Mouse (Mus musculus) limb, embryonic 14.5 days (tissue): Measurements from ENCODE around the gene Sv2c. TPM values are rescaled to one million over a fixed set of nuclear protein-coding genes. Genes with fewer than 3 reads are reported as not detected.

Experiments used
- ATAC-seq: fragments of 200-750 bp; cut with Nextera tagmentation; 2 replicates; pipeline ENCODE4 v1.8.0; 2017; ENCODE audit warnings: low read depth, moderate number of reproducible peaks, moderate TSS enrichment; ENCODE audit not compliant: low FRiP score
- DNase-seq: peaks from one replicate; pipeline ENCODE4 v3.0.0-alpha.2; 2015; ENCODE audit warnings: low spot score
- H3K27ac ChIP-seq: fragments of 300-500 bp; sonication (generic); replicated peaks from 2 replicates; pipeline ENCODE4 v1.5.1; 2014; ENCODE audit warnings: low read depth, mild to moderate bottlenecking, low read length, moderate library complexity, mixed read lengths
- H3K27me3 ChIP-seq: fragments of 300-500 bp; sonication (generic); 2 replicates; pipeline ENCODE4 v1.6.1; 2014; ENCODE audit warnings: low read length, mixed read lengths; ENCODE audit not compliant: control insufficient read depth, insufficient read depth
- H3K36me3 ChIP-seq: fragments of 300-500 bp; sonication (generic); 2 replicates; pipeline ENCODE4 v1.6.1; 2014; ENCODE audit warnings: mild to moderate bottlenecking, low read length, moderate library complexity, mixed read lengths; ENCODE audit not compliant: control insufficient read depth, insufficient read depth
- H3K4me1 ChIP-seq: fragments of 300-500 bp; sonication (generic); 2 replicates; pipeline ENCODE4 v1.6.1; 2014; ENCODE audit warnings: antibody characterized with exemption, low read length, mixed read lengths; ENCODE audit not compliant: control insufficient read depth, insufficient read depth
- H3K4me2 ChIP-seq: fragments of 300-500 bp; sonication (generic); replicated peaks from 2 replicates; pipeline ENCODE4 v1.6.1; 2014; ENCODE audit warnings: low read depth, mild to moderate bottlenecking, low read length, moderate library complexity; ENCODE audit not compliant: severe bottlenecking
- H3K4me3 ChIP-seq: fragments of 300-500 bp; sonication (generic); replicated peaks from 2 replicates; pipeline ENCODE4 v1.5.1; 2014; ENCODE audit warnings: low read length
- H3K9ac ChIP-seq: fragments of 300-500 bp; sonication (generic); 2 replicates; pipeline ENCODE4 v1.6.1; 2014; ENCODE audit warnings: mild to moderate bottlenecking, low read depth, low read length, moderate library complexity; ENCODE audit not compliant: severe bottlenecking
- H3K9me3 ChIP-seq: fragments of 300-500 bp; sonication (generic); 2 replicates; pipeline ENCODE4 v1.6.1; 2016; ENCODE audit warnings: low read length; ENCODE audit not compliant: control insufficient read depth
- POLR2A ChIP-seq: fragments of 200-500 bp; IDR thresholded peaks from 2 replicates; pipeline ENCODE4 v1.8.0; 2012; ENCODE audit warnings: inconsistent platforms, mild to moderate bottlenecking, moderate library complexity, borderline replicate concordance; ENCODE audit not compliant: insufficient read depth, insufficient read length; ENCODE audit errors: extremely low read depth
- WGBS: fragments of 180-500 bp; shearing (Covaris S2); extraction: QIAGEN DNeasy Blood & Tissue Kit; methylation state at CpG from one replicate; pipeline ENCODE4 v1.1.7; 2014; 5-methylcytosine and 5-hydroxymethylcytosine counted together
- polyA plus RNA-seq, 2 experiments: library from polyadenylated mRNA; depleted of rRNA in 1 of 2; stranded (reverse) in 1 of 2; unstranded in 1 of 2; fragments of >200 nt; fragmentation: Nextera tagmentation in 1 of 2; extraction: Ambion mirVana in 1 of 2; gene quantifications; 2 replicates each; pipeline versions ENCODE4 v1.2.1 to v1.2.3; 2012 to 2014

Gene Sv2c
- polyA plus RNA-seq, 2 experiments: 1.3 to 1.5 TPM

DNA sequence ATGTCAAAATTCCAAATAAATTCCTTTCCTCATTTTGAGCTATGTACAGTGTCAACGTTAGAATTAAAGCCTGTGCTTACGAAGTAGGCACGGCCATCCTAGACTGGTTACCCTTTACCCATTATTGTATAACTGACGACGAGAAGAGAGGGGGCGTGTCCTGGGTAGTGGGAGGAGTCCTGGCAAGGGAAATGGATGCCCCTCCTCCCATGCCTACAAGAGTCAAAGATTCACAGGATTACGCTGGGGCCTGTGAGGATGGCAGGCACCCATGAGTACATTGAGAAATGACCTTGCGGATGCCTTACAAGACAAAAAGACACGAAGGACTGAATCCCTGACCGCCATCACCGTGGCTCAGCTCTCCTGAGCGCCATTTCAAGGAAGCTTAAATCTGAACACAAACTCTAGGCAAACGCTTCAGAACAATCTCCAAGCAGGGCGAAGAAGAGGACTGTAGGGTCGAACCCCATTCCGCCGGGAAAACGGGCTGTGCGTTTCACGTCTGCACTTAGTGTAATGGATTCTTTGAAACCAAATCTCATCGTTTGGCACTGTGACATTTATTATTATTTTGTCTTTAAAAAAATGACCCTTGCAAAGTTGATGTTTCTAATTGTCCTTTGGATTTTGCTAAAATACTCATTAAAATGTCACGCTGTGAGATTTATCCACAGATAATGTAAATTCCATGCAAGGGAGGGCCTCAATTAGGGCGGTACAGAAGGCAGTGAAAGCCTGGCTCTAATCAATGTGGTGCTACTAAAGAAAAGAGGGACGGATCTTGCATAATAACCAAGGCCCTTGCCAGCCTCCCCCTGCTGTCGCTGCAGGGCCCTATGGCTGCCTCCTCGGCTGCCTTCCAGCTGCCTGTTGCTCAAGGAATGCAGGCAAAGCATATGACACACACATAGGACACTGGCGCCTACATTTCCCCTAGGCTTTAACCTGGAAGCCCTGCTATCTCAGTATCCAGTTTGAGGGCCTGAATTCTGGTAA is 137.4 kb downstream of the Sv2c start:
- H3K4me1 ChIP-seq: no peaks in the 10 kb centered on the region
- no peak overlapping the region for H3K4me3 ChIP-seq
- no peak for TF ChIP-seq POLR2A
- no peaks in the 10 kb centered on the region for H3K36me3 ChIP-seq
- H3K4me2 ChIP-seq: no peak overlapping the region
- H3K9ac ChIP-seq: no peak overlapping the region
- ATAC-seq: no peak
- no peak for DNase-seq
- H3K9me3 ChIP-seq: no peaks in the 10 kb centered on the region
- WGBS: 60% methylated on average over 27 of the region's 27 CpGs
- H3K27me3 ChIP-seq: no peaks in the 10 kb centered on the region
- no peak overlapping the region for H3K27ac ChIP-seq

DNA sequence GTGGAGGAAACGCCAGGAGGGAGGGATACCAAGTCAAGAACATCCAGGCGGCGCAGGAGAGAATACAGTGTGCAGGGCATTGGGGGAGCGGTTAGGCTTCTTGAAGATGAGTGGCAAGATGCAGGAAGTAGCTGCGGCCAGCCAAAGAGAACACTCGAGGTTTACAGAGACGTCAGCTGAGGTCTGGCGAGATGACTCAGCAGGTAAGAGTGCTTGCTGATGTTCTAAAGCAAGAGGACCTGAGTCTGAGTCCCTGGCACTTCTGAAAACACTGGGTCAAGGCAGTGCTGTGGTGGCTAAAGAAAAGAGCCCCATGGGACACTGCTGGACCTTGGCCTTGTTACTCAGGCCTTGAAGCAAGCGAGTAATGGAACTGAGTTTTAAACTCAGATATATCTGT is 144.2 kb downstream of the Sv2c start:
- Histone ChIP-seq H3K36me3 (no peaks in the 10 kb centered on the region), H3K9me3 (no peaks in the 10 kb centered on the region), H3K4me2 (no peak overlapping the region), H3K4me1 (no peaks in the 10 kb centered on the region), H3K27ac (no peak overlapping the region), H3K4me3 (no peak overlapping the region), H3K9ac (no peak overlapping the region), H3K27me3 (no peaks in the 10 kb centered on the region)
- ATAC-seq (no peak), DNase-seq (no peak)
- no peak for TF ChIP-seq POLR2A
- 86% methylated on average over 9 of the region's 9 CpGs for WGBS

DNA sequence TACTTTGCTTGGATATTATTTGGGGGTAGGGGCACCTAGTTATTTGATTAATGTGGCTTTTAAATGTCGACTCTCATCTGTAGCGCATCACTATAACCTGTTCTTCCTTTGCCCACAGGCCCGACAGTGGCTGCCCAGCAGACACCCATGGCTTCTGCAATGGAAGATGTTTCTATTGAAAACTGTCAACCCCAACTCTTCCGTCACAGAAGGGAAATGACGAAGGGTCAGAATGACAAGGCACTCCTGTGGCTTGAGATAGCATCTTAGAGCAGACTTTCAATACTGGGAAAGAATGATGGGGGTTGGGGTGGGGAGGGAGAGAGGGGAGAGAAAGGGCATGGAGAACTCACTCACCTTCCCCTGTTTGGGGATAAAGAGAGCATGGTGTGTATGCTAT is 145.2 kb downstream of the Sv2c start:
- Histone ChIP-seq H3K4me3 (no peak overlapping the region), H3K4me2 (no peak overlapping the region), H3K27ac (no peak overlapping the region), H3K27me3 (no peaks in the 10 kb centered on the region), H3K36me3 (no peaks in the 10 kb centered on the region), H3K9ac (no peak overlapping the region), H3K4me1 (no peaks in the 10 kb centered on the region), H3K9me3 (no peaks in the 10 kb centered on the region)
- WGBS: 77% methylated on average over 5 of the region's 5 CpGs
- ATAC-seq: no peak
- no peak for DNase-seq
- no peak for TF ChIP-seq POLR2A

GRCm38 (mm10) chr13:95986375-95986774 is 146.0 kb downstream of the Sv2c start:
- 70% methylated on average over 13 of the region's 13 CpGs for WGBS
- H3K4me3 ChIP-seq: no peak overlapping the region
- H3K9ac ChIP-seq: no peak overlapping the region
- no peaks in the 10 kb centered on the region for H3K36me3 ChIP-seq
- DNase-seq (no peak), ATAC-seq (no peak)
- TF ChIP-seq POLR2A: no peak
- H3K27ac ChIP-seq: no peak overlapping the region
- no peak overlapping the region for H3K4me2 ChIP-seq
- no peaks in the 10 kb centered on the region for H3K4me1 ChIP-seq
- H3K27me3 ChIP-seq: no peaks in the 10 kb centered on the region
- H3K9me3 ChIP-seq: no peaks in the 10 kb centered on the region

DNA sequence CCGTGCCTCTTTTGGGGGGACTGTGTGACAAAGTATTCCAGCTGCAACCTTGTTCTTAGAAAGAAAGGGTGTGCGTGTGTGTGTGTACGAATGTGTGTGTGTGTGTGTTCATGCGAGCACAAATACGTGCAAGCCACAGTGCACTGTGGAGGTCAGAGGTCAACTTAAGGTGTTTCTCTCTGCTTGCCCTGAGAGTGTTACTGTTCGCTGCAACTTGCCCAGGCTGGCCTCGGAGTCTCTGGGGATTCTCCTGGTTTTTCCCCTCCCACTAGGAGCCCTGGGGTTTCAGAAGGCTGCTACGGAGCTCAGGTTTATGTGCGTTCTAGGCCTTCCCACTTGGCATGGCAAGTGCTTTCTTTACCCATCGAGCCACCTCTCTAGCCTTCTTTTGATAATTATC is 157.2 kb downstream of the Sv2c start:
- no peak for ATAC-seq
- Histone ChIP-seq H3K9me3 (no peaks in the 10 kb centered on the region), H3K27ac (no peak overlapping the region), H3K4me2 (no peak overlapping the region), H3K9ac (no peak overlapping the region), H3K27me3 (no peaks in the 10 kb centered on the region), H3K4me3 (no peak overlapping the region), H3K36me3 (no peaks in the 10 kb centered on the region), H3K4me1 (no peaks in the 10 kb centered on the region)
- no peak for DNase-seq
- 72% methylated on average over 10 of the region's 10 CpGs for WGBS
- TF ChIP-seq POLR2A: no peak
